20 mouse cellular contexts compared by ENCODE assay signal in genomic region chr1:61524886-61525285, GRCm38 (mm10).
DNase-seq lines count a peak whose midpoint lies in the region; TF ChIP-seq lines count a peak whose summit lies in the region.
"Had no signal": no experiment of that assay in that cellular context is flagged by ENCODE, and none has a peak within 500 bp of the region (broad histone marks: within the 10 kb centered on the region; RNA-seq: fewer than 3 reads in every experiment).

No protein-coding gene starts in this region.

- H3K4me3 ChIP-seq in layer of hippocampus, adult 2 months, result no peak overlapping the region
- H3K4me3 ChIP-seq: embryonic facial prominence, embryonic 15.5 days; heart, embryonic 13.5 days; hindbrain, embryonic 15.5 days; intestine, embryonic 15.5 days; kidney, embryonic 15.5 days; liver, embryonic 13.5 days had no signal

- TF ChIP-seq CTCF in layer of hippocampus, adult 2 months (conservative IDR thresholded peaks at IDR 0.05), result peak; percentile 40

- no peak overlapping the region for H3K27ac ChIP-seq in layer of hippocampus, adult 2 months
- H3K27ac ChIP-seq: embryonic facial prominence, embryonic 15.5 days; heart, embryonic 13.5 days; hindbrain, embryonic 15.5 days; intestine, embryonic 15.5 days; kidney, embryonic 15.5 days; liver, embryonic 13.5 days had no signal

- no peak for DNase-seq in layer of hippocampus, adult 2 months (ENCODE audit: low spot score in 2 of 2)
- DNase-seq in layer of hippocampus, postnatal 25 days (ENCODE audit: extremely low spot score in 1 of 2, low spot score in 1 of 2), result no peak
- peak; percentile 5 for DNase-seq in 3T3-L1 (ENCODE audit: low read depth, low spot score)
- DNase-seq in 416B (ENCODE audit: low read depth), result peak; percentile 18
- peak; percentile 58 for DNase-seq in R1 (ENCODE audit: low read depth, low spot score)
- no peak for DNase-seq in left cerebral cortex, adult 8-10 months (ENCODE audit: low spot score in 2 of 2)
- DNase-seq in embryo, embryonic 11 days, result no peak
- DNase-seq: adrenal gland, postnatal 10 days; cerebellum, adult 11 months; cerebellum, postnatal 14 days; heart, postnatal 4 days; layer of hippocampus, postnatal 36 days; liver, embryonic 13.5 days; lung, postnatal 14 days; thymus, postnatal 4 days had no signal

Comparison
In these comparisons a context has a peak if more than half of its experiments do, and no peak if none do; other contexts are left out.
1. DNase-seq: peak in 3T3-L1 (single experiment), 416B (single experiment) and R1 (single experiment); none in layer of hippocampus, adult 2 months (0 of 2), layer of hippocampus, postnatal 25 days (0 of 2), left cerebral cortex, adult 8-10 months (0 of 2) and embryo, embryonic 11 days (single experiment).